Mouse (Mus musculus): Measurements from ENCODE around the gene Olfr1238.

Olfr1238 gene

GRCm38 (mm10) chr2:89409576-89409975 is at the start of gene Olfr1238:
Gene Olfr1238, minus strand, starts transcription at chr2:89409676.
- DNase-seq (ENCODE audit: low read depth, low spot score): no peak

DNA sequence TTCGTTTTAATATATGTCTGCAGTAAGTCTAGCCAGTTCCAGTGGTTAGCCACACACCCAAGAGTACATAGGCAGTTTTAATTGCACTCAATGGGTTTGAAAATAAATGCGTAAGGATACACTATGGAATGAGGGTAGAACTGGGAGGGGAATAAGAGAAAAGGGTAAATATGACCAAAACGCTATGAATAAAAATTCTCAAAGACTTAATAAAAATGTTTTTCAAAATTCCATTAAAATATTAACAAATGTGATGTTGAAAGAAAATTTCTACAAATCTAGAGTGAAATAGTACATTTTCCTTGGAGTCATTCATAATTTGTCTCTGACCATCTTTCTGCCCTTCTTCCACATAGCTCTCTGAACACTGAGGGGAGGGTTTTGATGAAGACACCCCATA is 33.4 kb upstream of the Olfr1238 start, which contains the start of gene Olfr1240:
Olfr1240 (minus strand) TSS at position 101 of the 400 bp plus-strand sequence.
- DNase-seq (ENCODE audit: low read depth, low spot score): no peak

DNA sequence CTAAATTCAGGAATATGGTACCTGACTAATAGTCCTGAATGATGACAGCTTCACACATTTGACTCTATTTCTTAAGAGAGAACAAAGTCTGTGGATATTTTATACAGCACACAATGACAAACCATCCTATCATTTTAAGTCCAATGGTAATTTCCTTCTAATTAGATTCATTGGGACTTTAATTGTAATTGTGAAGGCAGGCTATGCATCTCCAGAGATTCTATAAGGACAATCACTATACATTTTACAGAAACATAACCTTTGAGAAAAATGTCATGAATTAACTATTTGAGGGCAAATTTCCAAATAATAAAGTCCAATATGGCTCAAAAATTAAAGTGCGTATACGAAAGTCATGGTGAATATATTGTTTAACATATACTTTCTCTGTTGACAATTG is 10.8 kb upstream of the Olfr1238 start, which contains the start of gene Olfr1239:
Olfr1239 (minus strand) TSS at position 101 of the 400 bp plus-strand sequence.
- DNase-seq (ENCODE audit: low read depth, low spot score): no peak

DNA sequence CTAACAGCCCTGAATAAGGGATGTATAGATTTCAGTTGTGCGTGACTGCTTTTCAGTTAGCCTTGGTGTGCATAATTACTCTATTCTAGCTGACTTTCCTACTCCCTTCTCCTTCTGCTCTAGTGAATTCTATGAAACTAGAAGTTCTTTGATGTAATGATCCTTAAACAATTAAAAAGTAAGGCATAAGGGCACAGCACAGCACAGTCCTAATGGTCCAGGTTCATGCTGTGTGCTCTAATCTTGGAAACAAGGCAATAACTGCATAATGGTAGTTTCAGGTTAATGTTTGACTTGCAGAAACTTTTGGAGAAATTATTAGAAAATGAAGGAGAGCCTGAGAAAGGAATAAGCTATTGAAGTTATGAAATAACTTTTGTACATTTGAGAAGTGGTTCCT is 5.1 kb upstream of the Olfr1238 start:
- no peak for DNase-seq (ENCODE audit: low read depth, low spot score)

- DNase-seq (ENCODE audit: low read depth, low spot score): no peak
Measured at GRCm38 (mm10) chr2:89400882-89401281, 8.6 kb downstream of the Olfr1238 start.

GRCm38 (mm10) chr2:89364765-89365164 is 44.7 kb downstream of the Olfr1238 start, which contains the start of gene Olfr1234:
Gene Olfr1234, minus strand, starts transcription at chr2:89364865.
- no peak for DNase-seq (ENCODE audit: low read depth, low spot score)

Measured in forelimb bud, embryonic 11.5 days (tissue).